Mouse (Mus musculus): ENCODE measurements around the gene 9130023H24Rik. TPM values are rescaled to one million over a fixed set of nuclear protein-coding genes. Genes with fewer than 3 reads are reported as not detected.
A peak's percentile ranks its signal among the peaks of the same experiment; 100 is the strongest.

9130023H24Rik gene
- polyA plus RNA-seq, 1 experiment, result 0.97 TPM

- peaks cover 38% of the 10 kb centered on the region for H3K36me3 ChIP-seq (replicated peaks; ENCODE audit: low read length)
- TF ChIP-seq FLI1 (IDR thresholded peaks at IDR 0.05; ENCODE audit: low read length) (no peak), GATA1 (IDR thresholded peaks at IDR 0.05; ENCODE audit: borderline replicate concordance, low read length) (no peak)
- peak within 1 kb of the TSS; percentile 96 for H3K4me3 ChIP-seq (replicated peaks)
- no peaks in the 10 kb centered on the region for H3K9me3 ChIP-seq
- H3K27me3 ChIP-seq (replicated peaks), result no peaks in the 10 kb centered on the region
- peaks cover 52% of the 10 kb centered on the region for H3K4me1 ChIP-seq
Measured at GRCm38 (mm10) chr7:128236856-128237592, 807 bp downstream of the 9130023H24Rik start, which contains the start of gene Armc5. Gene Armc5, plus strand, starts transcription at chr7:128237342.

- Histone ChIP-seq H3K36me3 (replicated peaks; ENCODE audit: low read length) (peaks cover 32% of the 10 kb centered on the region), H3K4me1 (peaks cover 47% of the 10 kb centered on the region), H3K4me3 (replicated peaks) (no peak overlapping the region), H3K27me3 (replicated peaks) (peaks cover 2% of the 10 kb centered on the region), H3K9me3 (peaks cover 5% of the 10 kb centered on the region)
- no peak for TF ChIP-seq GATA1 (IDR thresholded peaks at IDR 0.05; ENCODE audit: borderline replicate concordance, low read length)
- TF ChIP-seq FLI1 (IDR thresholded peaks at IDR 0.05; ENCODE audit: low read length), result no peak
Measured at GRCm38 (mm10) chr7:128236426-128236825, 1.4 kb downstream of the 9130023H24Rik start.

- no peak overlapping the region for H3K4me3 ChIP-seq (replicated peaks)
- TF ChIP-seq GATA1 (IDR thresholded peaks at IDR 0.05; ENCODE audit: borderline replicate concordance, low read length) (no peak), FLI1 (IDR thresholded peaks at IDR 0.05; ENCODE audit: low read length) (no peak)
- H3K27me3 ChIP-seq (replicated peaks), result peaks cover 2% of the 10 kb centered on the region
- peaks cover 22% of the 10 kb centered on the region for H3K36me3 ChIP-seq (replicated peaks; ENCODE audit: low read length)
- H3K9me3 ChIP-seq, result peaks cover 7% of the 10 kb centered on the region
- H3K4me1 ChIP-seq, result peaks cover 38% of the 10 kb centered on the region
Measured at GRCm38 (mm10) chr7:128235481-128235880, 2.4 kb downstream of the 9130023H24Rik start.

GRCm38 (mm10) chr7:128234796-128235195 is 3.0 kb downstream of the 9130023H24Rik start:
- TF ChIP-seq FLI1 (IDR thresholded peaks at IDR 0.05; ENCODE audit: low read length) (no peak), GATA1 (IDR thresholded peaks at IDR 0.05; ENCODE audit: borderline replicate concordance, low read length) (no peak)
- no peak overlapping the region for H3K4me3 ChIP-seq (replicated peaks)
- peaks cover 2% of the 10 kb centered on the region for H3K27me3 ChIP-seq (replicated peaks)
- H3K36me3 ChIP-seq (replicated peaks; ENCODE audit: low read length), result peaks cover 15% of the 10 kb centered on the region
- H3K4me1 ChIP-seq, result peaks cover 31% of the 10 kb centered on the region
- peaks cover 7% of the 10 kb centered on the region for H3K9me3 ChIP-seq

GRCm38 (mm10) chr7:128231741-128232140 is 6.1 kb downstream of the 9130023H24Rik start:
- TF ChIP-seq FLI1 (IDR thresholded peaks at IDR 0.05; ENCODE audit: low read length) (no peak), GATA1 (IDR thresholded peaks at IDR 0.05; ENCODE audit: borderline replicate concordance, low read length) (no peak)
- peaks cover 14% of the 10 kb centered on the region for H3K4me1 ChIP-seq

GRCm38 (mm10) chr7:128220936-128221335 is 16.9 kb downstream of the 9130023H24Rik start:
- TF ChIP-seq GATA1 (IDR thresholded peaks at IDR 0.05; ENCODE audit: borderline replicate concordance, low read length) (no peak), FLI1 (IDR thresholded peaks at IDR 0.05; ENCODE audit: low read length) (no peak)
- H3K36me3 ChIP-seq (replicated peaks; ENCODE audit: low read length), result no peaks in the 10 kb centered on the region
- H3K4me3 ChIP-seq (replicated peaks), result no peak overlapping the region

More at GRCm38 (mm10) chr7:128231741-128232140, 6.1 kb downstream of the 9130023H24Rik start:
- Histone ChIP-seq H3K36me3 (replicated peaks; ENCODE audit: low read length) (peaks cover 8% of the 10 kb centered on the region), H3K9me3 (peaks cover 10% of the 10 kb centered on the region), H3K4me3 (replicated peaks) (peak overlapping the region; percentile 31), H3K27me3 (replicated peaks) (peaks cover 4% of the 10 kb centered on the region)

GRCm38 (mm10) chr7:128219952-128220351 is 17.9 kb downstream of the 9130023H24Rik start:
- Histone ChIP-seq H3K4me1 (no peaks in the 10 kb centered on the region; the same call in 1 of the 2 replicates), H3K4me3 (replicated peaks) (no peak overlapping the region), H3K27me3 (replicated peaks) (peaks cover 3% of the 10 kb centered on the region), H3K36me3 (replicated peaks; ENCODE audit: low read length) (no peaks in the 10 kb centered on the region), H3K9me3 (peaks cover 13% of the 10 kb centered on the region)
- TF ChIP-seq FLI1 (IDR thresholded peaks at IDR 0.05; ENCODE audit: low read length), result no peak
- TF ChIP-seq GATA1 (IDR thresholded peaks at IDR 0.05; ENCODE audit: borderline replicate concordance, low read length), result no peak

More at GRCm38 (mm10) chr7:128220936-128221335, 16.9 kb downstream of the 9130023H24Rik start:
- H3K27me3 ChIP-seq (replicated peaks), result peaks cover 3% of the 10 kb centered on the region
- H3K9me3 ChIP-seq, result peaks cover 13% of the 10 kb centered on the region
- no peaks in the 10 kb centered on the region; the same call in 1 of the 2 replicates for H3K4me1 ChIP-seq

GRCm38 (mm10) chr7:128209826-128210225 is 28.0 kb downstream of the 9130023H24Rik start:
- Histone ChIP-seq H3K4me1 (peaks cover 7% of the 10 kb centered on the region; the same call in 1 of the 2 replicates), H3K9me3 (no peaks in the 10 kb centered on the region), H3K4me3 (replicated peaks) (no peak overlapping the region), H3K36me3 (replicated peaks; ENCODE audit: low read length) (no peaks in the 10 kb centered on the region), H3K27me3 (replicated peaks) (peaks cover 13% of the 10 kb centered on the region)
- no peak for TF ChIP-seq FLI1 (IDR thresholded peaks at IDR 0.05; ENCODE audit: low read length)
- TF ChIP-seq GATA1 (IDR thresholded peaks at IDR 0.05; ENCODE audit: borderline replicate concordance, low read length), result no peak

GRCm38 (mm10) chr7:128208187-128208586 is 29.6 kb downstream of the 9130023H24Rik start:
- TF ChIP-seq FLI1 (IDR thresholded peaks at IDR 0.05; ENCODE audit: low read length), result no peak
- no peak for TF ChIP-seq GATA1 (IDR thresholded peaks at IDR 0.05; ENCODE audit: borderline replicate concordance, low read length)
- peaks cover 11% of the 10 kb centered on the region for H3K27me3 ChIP-seq (replicated peaks)
- H3K4me3 ChIP-seq (replicated peaks), result no peak overlapping the region

GRCm38 (mm10) chr7:128206152-128206551 is 31.7 kb downstream of the 9130023H24Rik start, which contains the start of gene Cox6a2:
Gene Cox6a2, minus strand, starts transcription at chr7:128206387.
- Histone ChIP-seq H3K27me3 (replicated peaks) (peaks cover 20% of the 10 kb centered on the region), H3K9me3 (no peaks in the 10 kb centered on the region), H3K4me1 (peaks cover 8% of the 10 kb centered on the region; the same call in 1 of the 2 replicates), H3K36me3 (replicated peaks; ENCODE audit: low read length) (no peaks in the 10 kb centered on the region), H3K4me3 (replicated peaks) (no peak within 1 kb of the TSS)
- TF ChIP-seq GATA1 (IDR thresholded peaks at IDR 0.05; ENCODE audit: borderline replicate concordance, low read length) (no peak), FLI1 (IDR thresholded peaks at IDR 0.05; ENCODE audit: low read length) (no peak)

More at GRCm38 (mm10) chr7:128208187-128208586, 29.6 kb downstream of the 9130023H24Rik start:
- H3K4me1 ChIP-seq, result peaks cover 8% of the 10 kb centered on the region; the same call in 1 of the 2 replicates
- no peaks in the 10 kb centered on the region for H3K36me3 ChIP-seq (replicated peaks; ENCODE audit: low read length)
- no peaks in the 10 kb centered on the region for H3K9me3 ChIP-seq

Data from megakaryocyte, embryonic 14.5 days (primary cell).